Mouse (Mus musculus): ENCODE measurements at regions not wholly inside any gene's neighbourhood (a gene's known extent, or its start where the extent isn't known, plus 50 kb on each side); places are given as distances from the start of the nearest gene placed in this dataset.

GRCm38 (mm10) chr2:137764785-137765184 is 491.6 kb upstream of the Btbd3 start:
- no peak for DNase-seq (ENCODE audit: low spot score)

GRCm38 (mm10) chr2:137759455-137759854 is 496.9 kb upstream of the Btbd3 start:
- no peak for DNase-seq (ENCODE audit: low spot score)
- Histone ChIP-seq H3K27ac (replicated peaks) (no peak overlapping the region), H3K4me3 (no peak overlapping the region), H3K27me3 (ENCODE audit: low read depth, poor library complexity, severe bottlenecking) (no peaks in the 10 kb centered on the region), H3K9me3 (replicated peaks) (no peaks in the 10 kb centered on the region), H3K36me3 (no peaks in the 10 kb centered on the region), H3K4me1 (peaks cover 22% of the 10 kb centered on the region)
- WGBS: 77% methylated on average over 2 of the region's 2 CpGs

More at GRCm38 (mm10) chr2:137764785-137765184, 491.6 kb upstream of the Btbd3 start:
- Histone ChIP-seq H3K27ac (replicated peaks) (no peak overlapping the region), H3K36me3 (no peaks in the 10 kb centered on the region), H3K9me3 (replicated peaks) (no peaks in the 10 kb centered on the region), H3K4me3 (no peak overlapping the region), H3K4me1 (no peaks in the 10 kb centered on the region), H3K27me3 (ENCODE audit: low read depth, poor library complexity, severe bottlenecking) (no peaks in the 10 kb centered on the region)

- Histone ChIP-seq H3K27ac (replicated peaks) (no peak overlapping the region), H3K4me3 (no peak overlapping the region), H3K27me3 (ENCODE audit: low read depth, poor library complexity, severe bottlenecking) (no peaks in the 10 kb centered on the region), H3K9me3 (replicated peaks) (no peaks in the 10 kb centered on the region), H3K4me1 (peaks cover 22% of the 10 kb centered on the region), H3K36me3 (no peaks in the 10 kb centered on the region)
- WGBS: 80% methylated on average over 4 of the region's 4 CpGs
- DNase-seq (ENCODE audit: low spot score): no peak
Measured at GRCm38 (mm10) chr2:137758389-137758788, 498.0 kb upstream of the Btbd3 start.

- DNase-seq (ENCODE audit: low spot score): peak; percentile 14
- 58% methylated on average over 13 of the region's 13 CpGs for WGBS
- Histone ChIP-seq H3K27ac (replicated peaks) (no peak overlapping the region), H3K27me3 (ENCODE audit: low read depth, poor library complexity, severe bottlenecking) (no peaks in the 10 kb centered on the region), H3K36me3 (no peaks in the 10 kb centered on the region), H3K9me3 (replicated peaks) (no peaks in the 10 kb centered on the region), H3K4me3 (no peak overlapping the region), H3K4me1 (peaks cover 22% of the 10 kb centered on the region)
Measured at GRCm38 (mm10) chr2:137757231-137758212, 498.8 kb upstream of the Btbd3 start.

- no peaks in the 10 kb centered on the region for H3K9me3 ChIP-seq (replicated peaks)
- DNase-seq (ENCODE audit: low spot score): no peak
- H3K4me3 ChIP-seq: no peak overlapping the region
- H3K4me1 ChIP-seq: peaks cover 22% of the 10 kb centered on the region
- 8% methylated on average over 3 of the region's 3 CpGs for WGBS
- no peaks in the 10 kb centered on the region for H3K36me3 ChIP-seq
- no peaks in the 10 kb centered on the region for H3K27me3 ChIP-seq (ENCODE audit: low read depth, poor library complexity, severe bottlenecking)
- H3K27ac ChIP-seq (replicated peaks): peak overlapping the region; percentile 33; the same call in 1 of the 2 replicates
Measured at GRCm38 (mm10) chr2:137756220-137756619, 500.1 kb upstream of the Btbd3 start.

- H3K4me1 ChIP-seq: peaks cover 22% of the 10 kb centered on the region
- 97% methylated on average over 3 of the region's 3 CpGs for whole genome bisulfite sequencing
- H3K36me3 ChIP-seq: no peaks in the 10 kb centered on the region
- no peaks in the 10 kb centered on the region for H3K27me3 ChIP-seq (ENCODE audit: low read depth, poor library complexity, severe bottlenecking)
- H3K9me3 ChIP-seq (replicated peaks): no peaks in the 10 kb centered on the region
- no peak overlapping the region for H3K27ac ChIP-seq (replicated peaks)
- DNase-seq (ENCODE audit: low spot score): no peak
- H3K4me3 ChIP-seq: no peak overlapping the region
Measured at GRCm38 (mm10) chr2:137754481-137754880, 501.9 kb upstream of the Btbd3 start.

- Histone ChIP-seq H3K27ac (replicated peaks) (no peak overlapping the region), H3K4me1 (peaks cover 29% of the 10 kb centered on the region), H3K9me3 (replicated peaks) (no peaks in the 10 kb centered on the region), H3K4me3 (no peak overlapping the region), H3K27me3 (ENCODE audit: low read depth, poor library complexity, severe bottlenecking) (peaks cover 23% of the 10 kb centered on the region), H3K36me3 (no peaks in the 10 kb centered on the region)
- 8% methylated on average over 2 of the region's 2 CpGs for WGBS
- peak; percentile 17 for DNase-seq (ENCODE audit: low spot score)
Measured at GRCm38 (mm10) chr2:137732410-137732809, 524.0 kb upstream of the Btbd3 start.

- 36% methylated on average over 12 of the region's 12 CpGs for WGBS
Measured at GRCm38 (mm10) chr2:137730472-137730931, 525.9 kb upstream of the Btbd3 start.

GRCm38 (mm10) chr2:137729871-137730270 is 526.5 kb upstream of the Btbd3 start:
- H3K4me3 ChIP-seq: no peak overlapping the region
- H3K27me3 ChIP-seq (ENCODE audit: low read depth, poor library complexity, severe bottlenecking): peaks cover 23% of the 10 kb centered on the region
- WGBS: 55% methylated on average over 6 of the region's 6 CpGs
- no peaks in the 10 kb centered on the region for H3K36me3 ChIP-seq
- H3K27ac ChIP-seq (replicated peaks): peak overlapping the region; percentile 67; the same call in 1 of the 2 replicates
- H3K4me1 ChIP-seq: peaks cover 29% of the 10 kb centered on the region
- peak; percentile 22 for DNase-seq (ENCODE audit: low spot score)
- no peaks in the 10 kb centered on the region for H3K9me3 ChIP-seq (replicated peaks)

More at GRCm38 (mm10) chr2:137730472-137730931, 525.9 kb upstream of the Btbd3 start:
- H3K27me3 ChIP-seq (ENCODE audit: low read depth, poor library complexity, severe bottlenecking): peaks cover 23% of the 10 kb centered on the region
- no peaks in the 10 kb centered on the region for H3K9me3 ChIP-seq (replicated peaks)
- H3K36me3 ChIP-seq: no peaks in the 10 kb centered on the region
- no peak overlapping the region; the same call in 1 of the 2 replicates for H3K4me3 ChIP-seq
- DNase-seq (ENCODE audit: low spot score): peak; percentile 74
- peak overlapping the region; percentile 67 for H3K27ac ChIP-seq (replicated peaks)
- peaks cover 29% of the 10 kb centered on the region for H3K4me1 ChIP-seq

GRCm38 (mm10) chr2:137729207-137729606 is 527.2 kb upstream of the Btbd3 start:
- H3K4me3 ChIP-seq: no peak overlapping the region
- no peaks in the 10 kb centered on the region for H3K36me3 ChIP-seq
- WGBS: 41% methylated on average over 4 of the region's 4 CpGs
- peaks cover 27% of the 10 kb centered on the region for H3K27me3 ChIP-seq (ENCODE audit: low read depth, poor library complexity, severe bottlenecking)
- H3K27ac ChIP-seq (replicated peaks): no peak overlapping the region
- peaks cover 29% of the 10 kb centered on the region for H3K4me1 ChIP-seq
- DNase-seq (ENCODE audit: low spot score): peak; percentile 19
- no peaks in the 10 kb centered on the region for H3K9me3 ChIP-seq (replicated peaks)

- no peak for DNase-seq (ENCODE audit: low spot score)
- Histone ChIP-seq H3K4me3 (no peak overlapping the region), H3K36me3 (no peaks in the 10 kb centered on the region), H3K27me3 (ENCODE audit: low read depth, poor library complexity, severe bottlenecking) (peaks cover 21% of the 10 kb centered on the region; the same call in 1 of the 2 replicates), H3K27ac (replicated peaks) (no peak overlapping the region), H3K9me3 (replicated peaks) (no peaks in the 10 kb centered on the region), H3K4me1 (peaks cover 6% of the 10 kb centered on the region)
- WGBS: 96% methylated on average over 1 of the region's 1 CpGs
Measured at GRCm38 (mm10) chr2:137723651-137724050, 532.7 kb upstream of the Btbd3 start.

GRCm38 (mm10) chr2:137721767-137722424 is 534.5 kb upstream of the Btbd3 start:
- 65% methylated on average over 7 of the region's 7 CpGs for WGBS
- Histone ChIP-seq H3K36me3 (no peaks in the 10 kb centered on the region), H3K4me1 (0 out of 2 replicates have a peak, but pooled peaks cover 4% of the 10 kb centered on the region), H3K27me3 (ENCODE audit: low read depth, poor library complexity, severe bottlenecking) (peaks cover 19% of the 10 kb centered on the region; the same call in 1 of the 2 replicates), H3K4me3 (no peak overlapping the region), H3K27ac (replicated peaks) (no peak overlapping the region), H3K9me3 (replicated peaks) (no peaks in the 10 kb centered on the region)
- DNase-seq (ENCODE audit: low spot score): no peak
